Mouse (Mus musculus): ENCODE results near the gene Thada.

- TF ChIP-seq EP300 (optimal IDR thresholded peaks at IDR 0.05) (no peak), CTCF (IDR thresholded peaks at IDR 0.05; ENCODE audit: low read depth) (no peak)
Observed at GRCm38 (mm10) chr17:84353224-84353901, 112.6 kb downstream of the Thada start.

Data from stomach, postnatal 0 days (tissue).